Mouse (Mus musculus): ENCODE measurements around the gene 5330417C22Rik. TPM values are rescaled to one million over a fixed set of nuclear protein-coding genes. Genes with fewer than 3 reads are reported as not detected.
"Not testable (repeated sequence)": the region's sequence is repeated elsewhere in the genome, so short reads cannot be mapped to it uniquely, and the experiment has no call there.

5330417C22Rik gene
- total RNA-seq (2022), result 1 to 10 TPM; 2.4 to 6.9 (median 3.9) TPM

DNA sequence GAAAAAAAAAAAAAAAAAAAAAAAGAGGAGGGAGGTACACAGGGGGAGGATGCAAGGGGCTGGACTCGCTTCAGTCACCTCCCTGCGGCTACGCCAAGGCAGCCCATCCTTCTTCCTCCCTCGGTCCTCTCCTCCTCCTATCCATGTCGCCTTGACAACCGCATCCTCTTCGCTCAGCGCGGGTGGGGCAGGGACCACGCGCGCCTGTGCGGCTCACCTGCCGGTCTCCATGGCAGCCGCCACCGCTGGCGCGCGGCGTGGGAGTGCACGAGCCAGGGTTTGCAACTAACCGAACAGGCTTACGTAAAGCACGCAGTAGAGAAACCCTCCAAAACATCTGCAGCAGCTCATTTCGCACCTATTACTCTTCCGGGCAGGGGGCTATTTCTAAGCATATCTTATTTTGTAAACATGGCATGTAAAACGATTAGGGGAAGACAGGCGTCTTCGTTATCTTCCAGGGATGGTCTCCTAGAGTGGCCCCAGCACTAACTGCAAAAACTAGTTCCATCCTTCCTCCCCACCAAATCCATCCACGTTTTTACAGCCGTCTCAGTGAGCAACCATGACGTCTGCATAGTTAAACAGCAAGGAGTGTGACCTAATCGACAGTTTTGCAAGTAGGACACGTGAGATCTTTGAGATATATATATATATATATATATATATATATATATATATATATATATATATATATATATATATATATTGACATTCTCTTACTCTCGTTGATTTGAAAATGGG is at the start of gene 5330417C22Rik:
5330417C22Rik (minus strand) TSS at position 20 of the 744 bp plus-strand sequence.
- DNase-seq, result peak; percentile 15

- DNase-seq, result no peak
These were observed 48.2 kb upstream of the 5330417C22Rik start for GRCm38 (mm10) chr3:108584580-108584979.

- DNase-seq, result no peak
These were observed 37.7 kb upstream of the 5330417C22Rik start for GRCm38 (mm10) chr3:108574018-108574417.

GRCm38 (mm10) chr3:108572309-108573010 is 36.1 kb upstream of the 5330417C22Rik start:
- no peak for DNase-seq

DNA sequence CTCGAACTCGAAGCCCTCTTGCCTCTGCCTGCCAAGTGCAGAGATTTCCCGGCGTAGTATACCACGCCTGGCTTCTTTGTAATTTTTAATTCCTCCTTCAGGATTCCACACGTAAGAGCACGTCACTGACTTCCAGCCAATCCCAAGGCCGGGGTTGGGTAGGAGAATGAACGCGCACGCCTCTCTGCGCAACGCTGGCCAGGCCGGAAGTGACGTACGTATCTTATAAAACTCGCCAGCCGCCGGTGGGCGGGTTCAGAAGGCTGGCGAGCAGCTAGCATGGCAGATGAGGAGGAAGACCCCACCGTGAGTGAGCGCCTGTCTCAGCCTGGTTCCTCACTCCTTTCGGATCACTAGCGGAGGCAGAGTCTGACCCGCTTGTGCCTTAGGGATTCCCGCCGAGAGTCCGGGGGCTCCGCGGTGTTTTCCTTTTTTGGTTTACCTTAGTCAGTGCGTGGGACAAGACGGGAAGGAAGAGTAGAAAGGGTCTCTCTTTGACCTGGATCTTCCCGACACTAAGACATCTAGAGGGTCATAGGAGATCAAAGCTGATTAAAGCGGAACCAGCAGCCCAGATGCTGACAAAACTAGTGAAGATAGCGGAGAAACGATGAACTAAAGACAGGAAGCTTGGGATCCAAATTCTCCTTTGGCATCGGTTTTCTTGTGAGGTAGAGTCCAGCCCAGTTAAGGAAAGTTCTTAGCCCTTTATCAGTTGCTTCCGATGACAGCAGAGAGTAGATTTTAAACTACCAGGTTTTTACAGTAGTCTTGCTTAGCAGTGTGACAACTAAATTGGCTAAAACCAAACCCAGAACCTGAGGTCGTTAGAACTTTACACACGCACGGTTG is 35.3 kb upstream of the 5330417C22Rik start, which contains the start of gene Taf13:
Taf13 (plus strand) TSS at position 256 of the 852 bp plus-strand sequence.
- DNase-seq, result peak; percentile 94

- DNase-seq, result no peak
These were observed 34.5 kb upstream of the 5330417C22Rik start for GRCm38 (mm10) chr3:108570813-108571212.

- DNase-seq, result not testable (repeated sequence)
These were observed 33.3 kb upstream of the 5330417C22Rik start for GRCm38 (mm10) chr3:108569636-108570035.

- no peak for DNase-seq
These were observed 31.9 kb upstream of the 5330417C22Rik start for GRCm38 (mm10) chr3:108567990-108568877.

GRCm38 (mm10) chr3:108563309-108563708 is 27.0 kb upstream of the 5330417C22Rik start:
- peak; percentile 70 for DNase-seq

DNA sequence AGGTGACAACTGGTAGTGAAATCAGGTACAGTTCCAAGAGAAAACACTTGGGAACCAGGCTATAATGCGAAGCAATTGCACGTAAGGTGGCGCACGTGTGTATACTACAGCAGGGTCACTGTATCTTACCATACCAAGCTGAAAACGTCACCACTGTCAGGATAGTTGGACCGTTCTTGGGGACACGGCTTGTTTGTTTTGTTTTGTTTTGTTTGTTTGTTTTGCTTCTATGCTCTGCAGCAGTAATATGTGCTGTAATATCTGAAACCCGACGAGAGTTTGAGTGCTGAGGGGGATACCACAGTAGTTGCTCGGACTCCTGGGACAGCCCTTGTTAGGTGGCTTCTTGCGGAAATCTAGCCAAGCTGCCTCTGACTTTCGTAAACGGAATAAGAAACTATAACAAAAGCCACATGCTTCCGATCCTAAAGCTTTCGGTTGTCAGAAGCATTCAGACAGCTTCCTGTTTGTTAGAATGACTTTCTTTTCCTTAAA is 26.5 kb upstream of the 5330417C22Rik start:
- DNase-seq, result no peak

DNA sequence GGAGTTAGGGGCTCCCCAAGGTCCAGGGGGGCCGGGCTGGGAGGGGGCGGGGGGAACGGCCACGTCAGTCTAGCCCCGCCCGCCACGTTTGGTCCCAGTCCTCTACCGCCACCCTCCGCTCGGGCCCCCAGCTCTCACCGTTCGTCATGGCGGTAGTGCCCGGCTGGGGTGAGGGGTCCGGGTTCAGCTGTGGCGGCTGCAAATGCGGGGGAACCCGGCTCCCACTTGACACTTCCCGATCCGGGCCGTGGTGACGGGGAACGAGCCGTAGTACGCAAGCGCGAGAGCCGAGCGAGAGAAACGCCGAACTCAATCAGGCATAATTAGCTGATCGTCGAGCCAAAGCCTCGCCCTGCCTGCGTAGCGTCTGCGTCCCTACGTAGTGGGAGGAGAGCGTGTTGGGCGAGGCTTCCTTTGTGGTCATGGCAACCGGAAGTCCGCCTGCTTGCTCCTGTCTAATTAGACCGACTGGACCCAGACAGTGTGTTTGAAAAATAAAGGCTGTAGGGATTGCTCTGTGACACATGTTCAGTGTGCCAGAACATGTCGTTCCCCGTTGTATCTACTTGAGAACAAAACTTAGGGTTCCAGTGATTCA is 25.9 kb upstream of the 5330417C22Rik start, which contains the start of gene Tmem167b:
Tmem167b (minus strand) TSS at position 334 of the 598 bp plus-strand sequence.
- DNase-seq, result peak; percentile 96

- DNase-seq, result no peak
These were observed 21.6 kb upstream of the 5330417C22Rik start for GRCm38 (mm10) chr3:108557888-108558287.

- DNase-seq, result peak; percentile 91
These were observed 18.4 kb upstream of the 5330417C22Rik start for GRCm38 (mm10) chr3:108554587-108555312.

DNA sequence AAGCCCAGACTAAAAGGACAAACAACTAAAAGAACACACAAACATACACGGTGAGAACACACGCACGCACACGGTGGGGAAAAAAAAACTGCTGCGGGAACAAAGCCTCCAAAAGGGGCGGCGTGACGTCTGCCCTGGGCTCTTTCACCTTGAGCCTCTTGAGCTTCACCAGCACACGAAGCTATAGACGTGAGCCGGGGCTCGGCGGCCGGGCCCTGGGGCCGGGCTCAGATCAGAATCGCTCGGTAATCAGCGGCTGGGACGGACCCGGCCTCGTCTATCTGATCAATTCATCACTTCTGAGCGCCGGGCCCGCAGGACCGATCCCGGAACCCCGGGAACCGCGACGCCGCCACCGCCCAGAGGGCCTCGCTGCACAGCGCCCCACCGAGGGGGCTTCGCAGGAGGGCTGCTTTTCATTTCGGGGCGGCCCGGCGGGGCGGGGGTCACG is 17.8 kb upstream of the 5330417C22Rik start:
- DNase-seq, result no peak

GRCm38 (mm10) chr3:108542299-108542698 is 6.0 kb upstream of the 5330417C22Rik start:
- no peak for DNase-seq

- peak; percentile 84 for DNase-seq
These were observed 967 bp upstream of the 5330417C22Rik start for GRCm38 (mm10) chr3:108537303-108537702.

- DNase-seq, result no peak
These were observed 330 bp downstream of the 5330417C22Rik start for GRCm38 (mm10) chr3:108535896-108536516.

DNA sequence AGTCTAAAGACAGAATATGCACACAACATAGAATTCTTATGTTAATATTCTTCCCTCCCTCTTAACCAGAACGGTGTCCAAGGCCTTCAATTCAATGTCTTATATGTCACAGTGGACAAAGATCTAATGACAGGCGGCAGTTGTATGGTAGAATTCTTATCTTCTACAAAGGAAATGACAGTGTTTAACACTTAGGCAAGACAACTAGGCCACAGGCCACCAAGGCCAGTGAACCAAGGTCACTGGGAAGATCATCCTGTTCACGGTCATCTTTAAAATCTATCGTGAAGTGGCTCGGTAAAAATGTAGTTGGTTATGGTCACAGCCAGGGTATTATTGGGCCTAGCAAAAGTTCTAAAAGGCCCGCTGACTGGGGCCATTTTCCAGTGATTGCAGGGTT is 2.4 kb downstream of the 5330417C22Rik start, which contains the start of gene 1700013F07Rik:
1700013F07Rik (plus strand) TSS at position 200 of the 400 bp plus-strand sequence.
- peak; percentile 20 for DNase-seq
